Mouse (Mus musculus) limb, embryonic 13.5 days (tissue): ENCODE measurements around the gene Ccz1. TPM values are rescaled to one million over a fixed set of nuclear protein-coding genes. Genes with fewer than 3 reads are reported as not detected.
A peak's percentile ranks its signal among the peaks of the same experiment; 100 is the strongest.

Experiments used
- ATAC-seq: fragments of 200-750 bp; cut with Nextera tagmentation; 2 replicates; pipeline ENCODE4 v1.8.0; 2017; ENCODE audit warnings: low read depth, moderate number of reproducible peaks, moderate TSS enrichment; ENCODE audit not compliant: low FRiP score
- H3K27ac ChIP-seq: fragments of 300-500 bp; sonication (generic); 2 replicates; pipeline ENCODE4 v1.5.1; 2015; ENCODE audit warnings: inconsistent platforms, mild to moderate bottlenecking, moderate library complexity
- H3K27me3 ChIP-seq: fragments of 300-500 bp; sonication (generic); 2 replicates; pipeline ENCODE4 v1.6.1; 2015; ENCODE audit warnings: mild to moderate bottlenecking, inconsistent platforms
- H3K36me3 ChIP-seq: fragments of 300-500 bp; sonication (generic); 2 replicates; pipeline ENCODE4 v1.6.1; 2015; ENCODE audit warnings: inconsistent platforms, mild to moderate bottlenecking, moderate library complexity
- H3K4me1 ChIP-seq: fragments of 300-500 bp; sonication (generic); 2 replicates; pipeline ENCODE4 v1.6.1; 2015; ENCODE audit warnings: inconsistent platforms
- H3K4me2 ChIP-seq: fragments of 300-500 bp; sonication (generic); replicated peaks from 2 replicates; pipeline ENCODE4 v1.6.1; 2015; ENCODE audit warnings: inconsistent platforms, mild to moderate bottlenecking, moderate library complexity
- H3K4me3 ChIP-seq: fragments of 300-500 bp; sonication (generic); 2 replicates; pipeline ENCODE4 v1.5.1; 2015; ENCODE audit warnings: moderate library complexity, mild to moderate bottlenecking, inconsistent platforms
- H3K9ac ChIP-seq: fragments of 300-500 bp; sonication (generic); 2 replicates; pipeline ENCODE4 v1.6.1; 2015; ENCODE audit warnings: mild to moderate bottlenecking, inconsistent platforms
- H3K9me3 ChIP-seq: fragments of 300-500 bp; sonication (generic); 2 replicates; pipeline ENCODE4 v1.6.1; 2016; ENCODE audit warnings: inconsistent platforms
- WGBS: fragments of 180-500 bp; shearing (Covaris S2); methylation state at CpG from one replicate; pipeline ENCODE4 v1.1.7; 2015; 5-methylcytosine and 5-hydroxymethylcytosine counted together
- polyA plus RNA-seq: library from polyadenylated mRNA; unstranded; fragments of >200 nt; fragmentation: Nextera tagmentation; extraction: Ambion mirVana; gene quantifications from 2 replicates; pipeline ENCODE4 v1.2.1, GENCODE M21; 2015

The Ccz1 gene
- polyA plus RNA-seq, 1 experiment from 2014 or later, result 84.5 TPM

DNA sequence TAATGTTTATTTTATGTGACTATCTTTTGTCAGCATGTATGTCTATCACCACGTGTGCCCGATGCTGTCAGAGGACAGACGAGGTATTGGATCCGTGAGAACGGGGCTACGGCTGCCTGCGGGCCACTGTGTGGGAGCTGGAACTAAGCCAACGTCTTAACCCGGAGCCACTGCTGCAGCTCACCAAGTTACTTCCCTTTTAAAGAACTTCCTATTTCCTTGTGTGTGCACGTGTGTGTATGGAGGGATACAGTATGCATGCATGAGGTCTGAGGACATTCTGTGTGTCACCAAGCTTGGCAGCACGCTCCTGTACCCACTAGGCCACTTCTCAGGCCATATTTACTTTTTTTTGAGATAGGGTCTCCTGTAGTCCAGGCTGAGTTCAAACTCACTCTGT lies 24.6 kb downstream of the Ccz1 start:
- Histone ChIP-seq H3K27me3 (no peaks in the 10 kb centered on the region), H3K4me3 (no peak overlapping the region), H3K9me3 (no peaks in the 10 kb centered on the region), H3K4me1 (no peaks in the 10 kb centered on the region), H3K9ac (no peak overlapping the region), H3K4me2 (no peak overlapping the region), H3K27ac (no peak overlapping the region), H3K36me3 (peaks cover 100% of the 10 kb centered on the region)
- no peak for ATAC-seq
- WGBS, result 90% methylated on average over 11 of the region's 11 CpGs

- Histone ChIP-seq H3K36me3 (peaks cover 100% of the 10 kb centered on the region), H3K27me3 (no peaks in the 10 kb centered on the region), H3K4me2 (no peak overlapping the region), H3K27ac (no peak overlapping the region), H3K9ac (no peak overlapping the region), H3K4me3 (no peak overlapping the region), H3K4me1 (no peaks in the 10 kb centered on the region), H3K9me3 (no peaks in the 10 kb centered on the region)
- no peak for ATAC-seq
- WGBS, result 83% methylated on average over 4 of the region's 4 CpGs
These were observed 25.6 kb downstream of the Ccz1 start for GRCm38 (mm10) chr5:143989046-143989445.

DNA sequence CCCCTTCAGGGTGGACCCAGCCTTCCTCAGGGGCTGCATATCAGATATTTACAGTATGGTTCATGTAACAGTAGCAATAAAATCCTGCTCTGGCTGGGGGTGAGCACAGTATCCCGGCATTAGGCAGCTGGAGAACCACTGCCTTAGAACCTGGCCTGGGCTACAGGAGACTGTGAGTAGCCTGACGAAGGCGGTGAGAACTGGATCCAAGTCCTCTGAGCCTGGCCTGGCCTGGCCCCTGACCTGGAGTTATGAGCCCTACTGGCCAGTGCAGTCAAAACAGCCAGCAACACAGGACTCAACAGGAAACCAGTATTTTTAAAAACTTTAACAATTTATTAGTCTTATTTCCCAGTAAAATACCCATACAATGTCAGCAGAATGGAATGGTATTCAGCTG lies 27.1 kb downstream of the Ccz1 start:
- WGBS, result 93% methylated on average over 3 of the region's 3 CpGs
- no peaks in the 10 kb centered on the region for H3K27me3 ChIP-seq
- H3K4me1 ChIP-seq, result no peaks in the 10 kb centered on the region
- ATAC-seq, result no peak
- H3K4me3 ChIP-seq, result no peak overlapping the region
- H3K9me3 ChIP-seq, result no peaks in the 10 kb centered on the region
- H3K36me3 ChIP-seq, result peaks cover 90% of the 10 kb centered on the region
- no peak overlapping the region for H3K9ac ChIP-seq
- H3K27ac ChIP-seq, result no peak overlapping the region
- no peak overlapping the region for H3K4me2 ChIP-seq

- 90% methylated on average over 7 of the region's 7 CpGs for WGBS
- H3K9ac ChIP-seq, result no peak overlapping the region
- no peak overlapping the region for H3K4me3 ChIP-seq
- H3K27ac ChIP-seq, result no peak overlapping the region
- no peaks in the 10 kb centered on the region for H3K27me3 ChIP-seq
- no peaks in the 10 kb centered on the region for H3K9me3 ChIP-seq
- ATAC-seq, result no peak
- H3K4me2 ChIP-seq, result no peak overlapping the region
- H3K4me1 ChIP-seq, result peaks cover 5% of the 10 kb centered on the region
- peaks cover 68% of the 10 kb centered on the region for H3K36me3 ChIP-seq
These were observed 29.3 kb downstream of the Ccz1 start for GRCm38 (mm10) chr5:143985381-143985780.

GRCm38 (mm10) chr5:143982361-143982760 lies 32.3 kb downstream of the Ccz1 start:
- no peak overlapping the region for H3K27ac ChIP-seq
- WGBS, result 62% methylated on average over 2 of the region's 2 CpGs

GRCm38 (mm10) chr5:143980858-143981257 lies 33.8 kb downstream of the Ccz1 start:
- Histone ChIP-seq H3K4me3 (no peak overlapping the region), H3K4me1 (peaks cover 5% of the 10 kb centered on the region), H3K27me3 (no peaks in the 10 kb centered on the region), H3K27ac (no peak overlapping the region), H3K9me3 (no peaks in the 10 kb centered on the region), H3K36me3 (peaks cover 23% of the 10 kb centered on the region), H3K4me2 (peak overlapping the region; percentile 41), H3K9ac (0 out of 2 replicates have a peak overlapping the region, but pooled peaks have one; percentile 14)
- WGBS, result 8% methylated on average over 9 of the region's 9 CpGs
- 0 out of 2 replicates have a peak, but pooled peaks have one; percentile 11 for ATAC-seq

More at GRCm38 (mm10) chr5:143982361-143982760, 32.3 kb downstream of the Ccz1 start:
- Histone ChIP-seq H3K9me3 (no peaks in the 10 kb centered on the region), H3K27me3 (no peaks in the 10 kb centered on the region), H3K4me2 (no peak overlapping the region), H3K9ac (no peak overlapping the region), H3K4me1 (peaks cover 5% of the 10 kb centered on the region), H3K36me3 (peaks cover 38% of the 10 kb centered on the region), H3K4me3 (no peak overlapping the region)
- no peak for ATAC-seq

DNA sequence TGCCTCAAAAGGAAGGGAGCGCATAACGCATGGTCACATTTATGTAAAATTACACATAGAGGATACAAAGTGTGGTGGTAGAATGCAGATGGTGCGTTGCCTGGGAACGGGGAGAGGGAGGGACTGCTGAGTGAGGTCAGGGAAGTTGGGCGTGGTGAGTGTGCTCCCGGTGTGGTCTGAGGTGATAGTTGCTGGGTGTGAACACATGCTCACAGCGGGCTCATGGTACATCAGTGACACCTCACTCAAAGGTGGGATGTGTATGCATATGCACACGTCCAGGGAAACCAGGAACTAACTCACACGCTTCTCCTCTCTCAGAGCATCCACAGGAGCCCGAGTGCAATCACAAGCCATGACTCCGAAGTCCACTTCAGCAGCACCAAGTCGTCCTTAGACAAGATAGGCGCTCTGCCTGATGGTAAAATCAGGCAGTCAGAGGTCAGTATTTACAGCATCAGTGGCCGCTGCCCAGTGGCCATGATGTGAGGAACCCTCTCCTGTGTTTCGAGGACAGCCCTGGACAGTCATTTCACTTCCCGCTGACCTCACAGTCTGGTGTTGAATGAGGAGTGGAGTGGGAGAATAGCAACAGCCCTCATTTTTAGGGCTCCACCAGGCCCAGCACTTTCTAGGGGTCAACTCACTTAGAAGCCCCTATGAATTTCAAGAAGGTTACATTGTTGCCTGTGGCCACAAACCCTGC lies 37.8 kb downstream of the Ccz1 start:
- Histone ChIP-seq H3K27ac (no peak overlapping the region), H3K4me3 (no peak overlapping the region), H3K4me1 (peaks cover 5% of the 10 kb centered on the region), H3K36me3 (no peaks in the 10 kb centered on the region), H3K27me3 (no peaks in the 10 kb centered on the region), H3K9ac (no peak overlapping the region), H3K4me2 (no peak overlapping the region), H3K9me3 (no peaks in the 10 kb centered on the region)
- WGBS, result 72% methylated on average over 16 of the region's 16 CpGs
- ATAC-seq, result no peak

DNA sequence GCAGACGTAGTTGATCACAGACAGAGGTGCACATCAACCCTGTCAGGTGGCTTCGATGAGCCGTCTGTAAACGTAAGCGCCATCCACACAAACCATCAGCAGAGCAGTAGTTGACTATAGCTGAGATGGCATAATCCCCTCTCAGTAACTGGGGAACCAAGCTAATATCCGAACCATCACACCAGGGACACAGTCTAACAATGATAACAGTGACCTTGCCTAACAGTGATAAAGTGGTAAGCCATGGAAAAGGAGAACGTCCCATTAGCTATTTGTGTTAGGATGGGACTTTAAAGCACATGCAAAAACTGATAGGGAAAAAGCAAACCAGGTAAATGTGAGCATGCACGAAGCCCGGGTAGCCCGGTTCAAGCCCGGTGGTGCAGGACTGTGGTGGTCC lies 38.4 kb downstream of the Ccz1 start:
- Histone ChIP-seq H3K9ac (no peak overlapping the region; the same call in 1 of the 2 replicates), H3K4me3 (no peak overlapping the region), H3K4me2 (no peak overlapping the region), H3K27me3 (no peaks in the 10 kb centered on the region), H3K9me3 (no peaks in the 10 kb centered on the region), H3K36me3 (no peaks in the 10 kb centered on the region), H3K27ac (no peak overlapping the region), H3K4me1 (peaks cover 5% of the 10 kb centered on the region)
- 90% methylated on average over 11 of the region's 11 CpGs for WGBS
- no peak for ATAC-seq

DNA sequence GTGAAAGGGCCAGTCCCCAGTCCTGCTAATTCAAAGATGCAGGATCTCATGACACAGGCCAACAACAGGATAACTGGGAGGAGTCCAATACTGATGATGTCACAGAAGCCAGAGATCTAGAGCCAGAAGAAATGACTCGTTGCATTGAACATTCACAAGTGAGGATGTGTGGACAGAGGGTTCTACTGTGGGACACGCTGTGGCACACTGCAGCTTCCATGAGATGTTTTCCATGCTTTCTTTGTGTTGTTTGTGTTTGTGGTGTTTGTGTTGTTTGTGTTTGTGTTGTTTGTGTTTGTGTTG lies 39.1 kb downstream of the Ccz1 start:
- Histone ChIP-seq H3K9me3 (no peaks in the 10 kb centered on the region), H3K27ac (no peak overlapping the region), H3K4me1 (no peaks in the 10 kb centered on the region), H3K4me3 (no peak overlapping the region), H3K27me3 (no peaks in the 10 kb centered on the region), H3K36me3 (no peaks in the 10 kb centered on the region), H3K9ac (no peak overlapping the region), H3K4me2 (no peak overlapping the region)
- 72% methylated on average over 2 of the region's 2 CpGs for WGBS
- ATAC-seq, result no peak

DNA sequence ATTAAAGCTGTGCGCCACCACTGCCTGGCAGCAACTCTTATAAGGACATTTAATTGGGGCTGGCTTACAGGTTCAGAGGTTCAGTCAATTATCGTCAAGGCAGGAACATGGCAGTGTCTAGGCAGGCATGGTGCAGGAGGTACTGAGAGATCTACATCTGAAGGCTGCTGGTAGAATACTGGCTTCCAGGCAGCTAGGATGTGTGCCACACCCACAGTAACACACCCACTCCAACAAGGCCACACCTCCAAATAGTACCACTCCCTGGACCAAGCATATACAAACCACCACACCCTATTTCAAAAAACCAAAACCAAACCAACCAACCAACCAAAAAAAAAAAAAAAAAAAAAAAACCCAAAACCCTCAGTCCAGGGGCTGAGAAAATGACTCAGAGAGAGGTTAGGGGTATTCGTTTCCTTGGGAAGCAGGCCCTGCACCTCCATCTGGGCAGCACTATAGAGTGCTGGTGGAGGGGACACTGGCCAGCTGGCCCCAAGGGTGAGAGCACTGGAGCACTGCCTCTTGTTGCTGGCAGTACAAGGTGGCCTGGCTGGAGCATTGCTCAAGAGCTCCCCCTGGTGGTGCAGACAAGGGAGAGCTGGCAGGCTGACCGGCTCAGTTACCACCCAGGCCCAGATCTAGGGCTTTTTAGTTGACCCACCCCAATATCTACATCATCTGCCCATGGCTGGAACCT lies 39.6 kb downstream of the Ccz1 start:
- 45% methylated on average over 4 of the region's 4 CpGs for WGBS
- H3K27me3 ChIP-seq, result no peaks in the 10 kb centered on the region
- H3K4me3 ChIP-seq, result no peak overlapping the region
- H3K27ac ChIP-seq, result no peak overlapping the region
- H3K9ac ChIP-seq, result no peak overlapping the region
- H3K4me1 ChIP-seq, result no peaks in the 10 kb centered on the region
- ATAC-seq, result peak; percentile 39
- no peaks in the 10 kb centered on the region for H3K9me3 ChIP-seq
- no peak overlapping the region for H3K4me2 ChIP-seq
- no peaks in the 10 kb centered on the region for H3K36me3 ChIP-seq

- no peak overlapping the region for H3K4me3 ChIP-seq
- H3K9ac ChIP-seq, result no peak overlapping the region
- H3K36me3 ChIP-seq, result no peaks in the 10 kb centered on the region
- 62% methylated on average over 3 of the region's 3 CpGs for WGBS
- H3K4me1 ChIP-seq, result no peaks in the 10 kb centered on the region
- H3K4me2 ChIP-seq, result no peak overlapping the region
- H3K9me3 ChIP-seq, result no peaks in the 10 kb centered on the region
- ATAC-seq, result no peak
- H3K27ac ChIP-seq, result no peak overlapping the region
- H3K27me3 ChIP-seq, result no peaks in the 10 kb centered on the region
These were observed 42.0 kb downstream of the Ccz1 start for GRCm38 (mm10) chr5:143972628-143973027.

DNA sequence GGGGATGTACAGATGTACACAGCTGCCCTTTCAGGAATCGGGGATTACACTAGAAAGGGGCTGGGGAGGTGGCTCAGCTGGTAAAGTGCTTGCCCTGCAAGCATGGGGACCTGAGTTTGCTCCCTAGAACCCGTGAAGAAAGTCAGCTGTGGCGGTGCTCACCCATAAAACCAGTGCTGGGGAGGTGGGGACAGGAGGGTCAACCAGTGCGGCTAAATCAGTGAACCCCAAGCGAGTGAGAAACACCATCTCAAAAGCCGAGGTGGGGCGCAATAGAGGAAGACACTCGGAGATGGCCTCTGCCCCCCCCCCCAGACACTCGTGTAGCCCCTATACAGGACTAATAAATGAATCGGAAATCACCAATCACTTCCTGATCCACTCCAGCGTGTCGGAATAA lies 48.0 kb downstream of the Ccz1 start:
- Histone ChIP-seq H3K9me3 (no peaks in the 10 kb centered on the region), H3K4me3 (no peak overlapping the region), H3K27me3 (no peaks in the 10 kb centered on the region), H3K27ac (no peak overlapping the region), H3K9ac (no peak overlapping the region), H3K4me1 (no peaks in the 10 kb centered on the region), H3K4me2 (no peak overlapping the region), H3K36me3 (no peaks in the 10 kb centered on the region)
- no peak for ATAC-seq
- WGBS, result 87% methylated on average over 12 of the region's 12 CpGs
